Mouse (Mus musculus): ENCODE data around the gene Abtb1. TPM values are rescaled to one million over a fixed set of nuclear protein-coding genes. Genes with fewer than 3 reads are reported as not detected.

The Abtb1 gene
- polyA plus RNA-seq, 1 experiment from 2014 or later = 25.3 TPM

DNA sequence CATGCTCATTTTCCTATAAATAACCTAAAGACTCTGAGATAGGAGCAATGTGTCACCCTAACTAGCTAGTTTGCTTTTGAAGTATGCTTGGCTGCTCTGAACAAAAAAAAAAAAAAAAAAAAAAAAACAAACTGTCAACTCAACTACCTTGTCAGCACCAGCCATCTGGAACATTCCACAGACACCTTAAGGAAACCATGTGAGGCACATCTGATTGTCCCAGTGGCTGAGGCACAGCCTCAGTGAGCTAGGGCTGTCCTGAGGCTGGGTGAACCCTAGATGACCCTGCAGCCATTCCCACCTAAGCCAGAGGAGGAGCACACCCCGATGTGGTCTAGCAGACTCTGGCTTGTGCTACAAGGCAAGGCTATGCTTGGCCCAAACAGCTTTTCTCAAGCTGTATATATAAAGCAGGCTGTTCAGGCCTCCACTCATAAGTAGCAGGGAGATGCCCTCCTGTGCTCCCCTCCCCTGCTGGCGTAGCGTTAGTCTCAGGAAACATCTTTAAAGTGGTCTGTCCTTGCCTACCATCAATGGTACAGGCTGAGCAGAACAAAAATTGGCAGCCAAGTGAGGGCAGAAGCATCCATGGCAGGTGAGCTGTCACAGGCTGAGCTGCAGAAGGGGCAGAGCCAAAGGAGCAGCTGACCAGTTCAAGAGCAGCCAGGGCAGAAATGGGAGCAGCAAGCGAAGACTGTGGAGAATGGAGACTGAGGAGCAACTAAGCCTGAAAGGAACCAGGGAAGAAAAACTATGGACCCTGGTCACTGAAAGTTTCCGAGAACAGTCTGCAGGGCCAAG, 8.2 kb downstream of the Abtb1 start:
- 86% methylated on average over 5 of the region's 5 CpGs for WGBS
- Histone ChIP-seq H3K4me3 (no peak overlapping the region), H3K9me3 (replicated peaks) (no peaks in the 10 kb centered on the region), H3K4me1 (peaks cover 10% of the 10 kb centered on the region; the same call in 1 of the 2 replicates), H3K27ac (peak overlapping the region; percentile 19; the same call in 1 of the 2 replicates), H3K27me3 (ENCODE audit: low read depth, poor library complexity, severe bottlenecking) (no peaks in the 10 kb centered on the region), H3K36me3 (peaks cover 31% of the 10 kb centered on the region)
- DNase-seq (ENCODE audit: low spot score) = no peak

- peak overlapping the region; percentile 44; the same call in 1 of the 2 replicates for H3K27ac ChIP-seq
- H3K36me3 ChIP-seq = peaks cover 22% of the 10 kb centered on the region
- no peak for DNase-seq (ENCODE audit: low spot score)
- no peaks in the 10 kb centered on the region for H3K27me3 ChIP-seq (ENCODE audit: low read depth, poor library complexity, severe bottlenecking)
- WGBS = 81% methylated on average over 5 of the region's 5 CpGs
- no peaks in the 10 kb centered on the region for H3K9me3 ChIP-seq (replicated peaks)
- peaks cover 10% of the 10 kb centered on the region for H3K4me1 ChIP-seq
- no peak overlapping the region for H3K4me3 ChIP-seq
These were observed 9.1 kb downstream of the Abtb1 start for GRCm38 (mm10) chr6:88832663-88833062.

- no peak overlapping the region for H3K4me3 ChIP-seq
- H3K4me1 ChIP-seq = peaks cover 19% of the 10 kb centered on the region
- DNase-seq (ENCODE audit: low spot score) = peak; percentile 82
- H3K27ac ChIP-seq = no peak overlapping the region
- H3K36me3 ChIP-seq = peaks cover 11% of the 10 kb centered on the region
- no peaks in the 10 kb centered on the region for H3K9me3 ChIP-seq (replicated peaks)
- WGBS = 29% methylated on average over 8 of the region's 8 CpGs
- no peaks in the 10 kb centered on the region for H3K27me3 ChIP-seq (ENCODE audit: low read depth, poor library complexity, severe bottlenecking)
These were observed 10.3 kb downstream of the Abtb1 start for GRCm38 (mm10) chr6:88831456-88831855.

DNA sequence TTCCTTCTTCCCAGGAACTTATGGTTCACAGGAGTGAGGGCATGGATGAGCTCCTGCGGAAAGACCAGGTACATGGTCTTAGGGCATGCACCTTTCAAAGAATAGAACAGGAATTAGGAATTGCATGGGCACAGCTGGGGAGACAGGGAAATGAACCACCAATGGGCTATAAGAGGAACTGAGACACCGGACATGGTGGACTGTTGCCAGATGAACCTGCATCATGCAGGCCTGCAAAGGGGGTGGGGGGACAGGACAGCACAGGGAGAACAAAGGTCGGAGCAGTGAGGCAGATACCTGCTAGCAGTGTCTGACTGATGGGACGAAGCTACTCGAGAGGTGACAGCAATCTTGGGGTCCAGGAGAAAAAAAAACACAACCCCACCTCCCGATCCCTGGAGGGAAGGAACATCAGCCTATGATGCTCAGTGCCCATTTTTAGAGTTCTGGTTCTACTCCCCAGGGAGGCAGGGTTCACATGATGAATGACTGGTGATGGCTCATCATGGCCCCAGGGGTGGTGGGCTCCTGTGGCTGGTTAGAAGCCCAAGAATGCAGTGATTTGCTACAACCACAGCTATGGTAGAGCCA, 11.6 kb downstream of the Abtb1 start:
- DNase-seq (ENCODE audit: low spot score) = no peak
- WGBS = 90% methylated on average over 6 of the region's 6 CpGs
- H3K36me3 ChIP-seq = no peaks in the 10 kb centered on the region
- no peaks in the 10 kb centered on the region for H3K9me3 ChIP-seq (replicated peaks)
- no peak overlapping the region for H3K4me3 ChIP-seq
- H3K27me3 ChIP-seq (ENCODE audit: low read depth, poor library complexity, severe bottlenecking) = no peaks in the 10 kb centered on the region
- no peak overlapping the region for H3K27ac ChIP-seq
- peaks cover 25% of the 10 kb centered on the region for H3K4me1 ChIP-seq

DNA sequence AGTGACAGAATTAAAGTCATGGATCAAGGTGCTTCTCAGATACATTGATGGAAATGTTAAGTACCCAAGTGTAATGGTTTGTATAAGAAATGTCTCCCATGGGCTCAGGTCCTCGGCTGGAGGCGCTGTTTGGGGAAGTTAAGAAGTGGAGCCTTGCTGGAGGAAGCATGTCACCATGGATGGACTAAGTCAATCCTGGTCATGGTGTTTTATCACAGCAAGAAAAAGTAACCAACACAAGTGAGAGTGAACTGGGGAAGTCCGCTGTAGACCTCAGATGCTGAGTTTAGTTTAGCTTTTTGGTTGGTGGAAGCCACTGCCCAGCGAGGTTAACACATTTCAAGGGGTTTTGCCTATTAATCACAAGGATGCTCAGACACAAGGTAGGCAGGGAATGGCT, 12.2 kb downstream of the Abtb1 start:
- WGBS = 87% methylated on average over 4 of the region's 4 CpGs
- H3K36me3 ChIP-seq = no peaks in the 10 kb centered on the region
- H3K27ac ChIP-seq = no peak overlapping the region
- H3K4me3 ChIP-seq = no peak overlapping the region
- no peaks in the 10 kb centered on the region for H3K27me3 ChIP-seq (ENCODE audit: low read depth, poor library complexity, severe bottlenecking)
- H3K9me3 ChIP-seq (replicated peaks) = no peaks in the 10 kb centered on the region
- no peak for DNase-seq (ENCODE audit: low spot score)
- H3K4me1 ChIP-seq = peaks cover 22% of the 10 kb centered on the region

- Histone ChIP-seq H3K36me3 (no peaks in the 10 kb centered on the region), H3K9me3 (replicated peaks) (no peaks in the 10 kb centered on the region), H3K27me3 (ENCODE audit: low read depth, poor library complexity, severe bottlenecking) (0 out of 2 replicates have a peak, but pooled peaks cover 6% of the 10 kb centered on the region), H3K4me3 (no peak overlapping the region), H3K27ac (no peak overlapping the region), H3K4me1 (peaks cover 20% of the 10 kb centered on the region)
- no peak for DNase-seq (ENCODE audit: low spot score)
- WGBS = 61% methylated on average over 15 of the region's 15 CpGs
These were observed 13.4 kb downstream of the Abtb1 start for GRCm38 (mm10) chr6:88828206-88829009.

- DNase-seq (ENCODE audit: low spot score) = no peak
- no peak overlapping the region for H3K4me3 ChIP-seq
- no peak overlapping the region; the same call in 1 of the 2 replicates for H3K27ac ChIP-seq
- 63% methylated on average over 13 of the region's 13 CpGs for WGBS
- H3K36me3 ChIP-seq = no peaks in the 10 kb centered on the region
- H3K27me3 ChIP-seq (ENCODE audit: low read depth, poor library complexity, severe bottlenecking) = 0 out of 2 replicates have a peak, but pooled peaks cover 6% of the 10 kb centered on the region
- peaks cover 19% of the 10 kb centered on the region for H3K4me1 ChIP-seq
- H3K9me3 ChIP-seq (replicated peaks) = no peaks in the 10 kb centered on the region
These were observed 14.2 kb downstream of the Abtb1 start for GRCm38 (mm10) chr6:88827395-88828205.

DNA sequence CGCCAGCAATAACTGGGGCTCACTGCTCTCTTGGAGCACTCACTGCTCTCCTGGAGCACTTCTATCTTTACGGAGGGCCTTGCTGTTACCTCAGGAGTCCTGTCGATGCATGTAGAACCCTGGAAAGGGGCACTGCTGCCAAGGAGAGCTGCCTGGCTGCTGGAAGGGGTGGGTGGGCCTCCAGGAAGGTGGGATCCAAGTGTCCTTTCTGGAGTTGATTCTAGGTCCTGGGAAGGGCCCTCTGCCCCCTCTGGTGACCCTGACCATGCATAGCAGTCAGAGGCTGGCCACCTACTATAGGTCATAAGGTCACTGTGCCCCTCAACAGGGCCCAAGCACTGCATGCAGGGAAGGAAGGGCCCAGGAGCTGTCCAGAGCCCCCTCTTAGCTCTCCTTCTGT, 14.8 kb downstream of the Abtb1 start:
- peaks cover 19% of the 10 kb centered on the region for H3K4me1 ChIP-seq
- 0 out of 2 replicates have a peak, but pooled peaks cover 6% of the 10 kb centered on the region for H3K27me3 ChIP-seq (ENCODE audit: low read depth, poor library complexity, severe bottlenecking)
- H3K9me3 ChIP-seq (replicated peaks) = no peaks in the 10 kb centered on the region
- H3K36me3 ChIP-seq = no peaks in the 10 kb centered on the region
- no peak overlapping the region for H3K4me3 ChIP-seq
- DNase-seq (ENCODE audit: low spot score) = no peak
- 71% methylated on average over 3 of the region's 3 CpGs for WGBS
- peak overlapping the region; percentile 19 for H3K27ac ChIP-seq

DNA sequence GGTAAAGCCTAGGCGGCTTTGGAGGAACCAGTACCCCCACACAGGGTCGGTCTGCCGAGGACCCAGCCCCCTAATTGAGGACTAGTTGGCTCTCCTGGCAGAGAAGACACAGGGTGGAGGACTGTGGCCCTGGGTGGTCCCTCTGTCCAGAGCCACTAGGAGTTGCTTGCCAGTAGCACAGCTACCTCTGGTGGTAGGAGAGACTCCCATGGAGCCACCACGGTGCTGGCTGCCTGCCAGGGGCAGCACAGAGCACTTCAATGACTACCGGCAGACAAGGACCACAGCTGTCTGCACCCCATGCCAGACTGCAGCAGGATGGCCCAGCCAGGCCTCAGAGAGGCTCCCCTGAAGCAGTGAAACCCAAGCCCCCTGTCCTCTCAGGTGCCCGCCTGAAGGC, 15.2 kb downstream of the Abtb1 start:
- no peaks in the 10 kb centered on the region for H3K9me3 ChIP-seq (replicated peaks)
- 33% methylated on average over 6 of the region's 6 CpGs for WGBS
- 0 out of 2 replicates have a peak, but pooled peaks cover 6% of the 10 kb centered on the region for H3K27me3 ChIP-seq (ENCODE audit: low read depth, poor library complexity, severe bottlenecking)
- DNase-seq (ENCODE audit: low spot score) = peak; percentile 58
- peak overlapping the region; percentile 19 for H3K27ac ChIP-seq
- H3K4me3 ChIP-seq = no peak overlapping the region
- H3K36me3 ChIP-seq = no peaks in the 10 kb centered on the region
- H3K4me1 ChIP-seq = peaks cover 19% of the 10 kb centered on the region

DNA sequence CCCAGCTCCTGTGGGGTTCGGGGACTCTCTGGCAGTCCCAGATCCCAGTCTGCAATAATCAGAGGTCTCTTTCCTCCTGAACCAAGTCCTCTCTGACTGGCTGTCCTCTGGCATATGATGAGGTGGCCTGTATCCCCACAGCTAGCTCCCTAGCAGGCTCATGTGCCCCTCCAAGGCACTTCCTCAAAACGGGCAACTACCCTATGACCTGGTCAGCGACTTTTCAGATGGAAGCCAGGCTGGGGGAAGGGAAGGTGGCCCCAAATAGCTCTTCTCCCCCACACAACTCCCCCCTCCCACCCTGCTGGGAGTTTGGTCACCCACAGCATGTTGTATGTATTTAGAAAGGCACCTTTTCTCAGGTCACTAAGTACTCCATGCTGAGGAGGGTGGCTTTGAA, 15.7 kb downstream of the Abtb1 start:
- Histone ChIP-seq H3K27me3 (ENCODE audit: low read depth, poor library complexity, severe bottlenecking) (0 out of 2 replicates have a peak, but pooled peaks cover 6% of the 10 kb centered on the region), H3K36me3 (no peaks in the 10 kb centered on the region), H3K4me3 (no peak overlapping the region), H3K9me3 (replicated peaks) (no peaks in the 10 kb centered on the region), H3K27ac (no peak overlapping the region), H3K4me1 (peaks cover 21% of the 10 kb centered on the region)
- DNase-seq (ENCODE audit: low spot score) = no peak
- 54% methylated on average over 3 of the region's 3 CpGs for WGBS

DNA sequence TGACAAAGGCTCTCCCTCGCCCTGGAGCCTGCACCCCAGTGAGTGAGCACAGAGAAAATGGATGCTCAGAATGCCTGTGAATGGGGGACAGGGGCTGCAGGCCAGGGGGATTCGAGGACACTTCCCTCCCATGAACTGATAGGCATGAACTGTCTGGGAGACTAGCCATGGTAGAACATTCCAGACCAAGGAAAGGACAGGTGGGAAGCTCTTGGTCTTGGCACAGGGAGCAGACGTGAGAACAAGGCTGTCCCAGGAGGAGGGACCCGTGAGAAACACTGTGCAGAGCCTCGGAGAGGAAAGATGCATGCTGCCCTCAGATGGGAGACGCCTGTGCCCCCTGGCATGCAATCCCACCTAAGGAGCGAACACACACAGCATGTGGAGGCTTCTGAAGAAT, 17.6 kb downstream of the Abtb1 start:
- no peak for DNase-seq (ENCODE audit: low spot score)
- 0 out of 2 replicates have a peak, but pooled peaks cover 6% of the 10 kb centered on the region for H3K27me3 ChIP-seq (ENCODE audit: low read depth, poor library complexity, severe bottlenecking)
- no peak overlapping the region for H3K27ac ChIP-seq
- peaks cover 31% of the 10 kb centered on the region for H3K4me1 ChIP-seq
- H3K9me3 ChIP-seq (replicated peaks) = no peaks in the 10 kb centered on the region
- no peak overlapping the region for H3K4me3 ChIP-seq
- 74% methylated on average over 7 of the region's 7 CpGs for WGBS
- H3K36me3 ChIP-seq = no peaks in the 10 kb centered on the region

DNA sequence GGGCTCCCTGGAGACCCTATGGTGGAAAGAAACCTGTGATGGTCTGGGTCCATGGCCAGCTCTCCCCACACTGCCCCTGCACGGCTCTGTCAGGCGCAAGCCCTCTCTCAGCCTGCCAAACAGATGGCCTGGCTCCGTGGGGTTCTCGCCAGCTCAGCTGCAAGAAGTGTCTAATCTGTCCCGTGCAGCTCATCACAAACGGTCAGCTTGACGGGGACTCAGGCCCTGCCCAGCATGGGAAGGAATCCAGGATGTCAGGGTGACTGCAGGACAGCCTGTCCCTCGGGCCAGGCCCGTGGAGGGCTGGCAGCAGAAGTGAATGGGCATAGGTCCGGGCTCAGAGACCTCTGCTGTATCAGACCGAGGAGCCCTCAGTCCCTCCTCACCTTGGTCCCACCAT, 19.9 kb downstream of the Abtb1 start:
- 77% methylated on average over 11 of the region's 11 CpGs for WGBS
- H3K4me3 ChIP-seq = no peak overlapping the region
- H3K27me3 ChIP-seq (ENCODE audit: low read depth, poor library complexity, severe bottlenecking) = 0 out of 2 replicates have a peak, but pooled peaks cover 6% of the 10 kb centered on the region
- no peaks in the 10 kb centered on the region for H3K9me3 ChIP-seq (replicated peaks)
- H3K4me1 ChIP-seq = peaks cover 26% of the 10 kb centered on the region
- no peak for DNase-seq (ENCODE audit: low spot score)
- H3K36me3 ChIP-seq = no peaks in the 10 kb centered on the region
- H3K27ac ChIP-seq = peak overlapping the region; percentile 42; the same call in 1 of the 2 replicates

Data from limb, embryonic 10.5 days (tissue).